Mouse (Mus musculus) testis, adult 2 months (tissue): ENCODE data around the gene Hs6st1.

ENCODE experiments used
- CTCF ChIP-seq: fragments of 200-500 bp; IDR thresholded peaks from 2 replicates; pipeline ENCODE4 v1.5.1; 2012; ENCODE audit warnings: low read depth, mild to moderate bottlenecking, inconsistent platforms, low read length, moderate library complexity; ENCODE audit not compliant: control insufficient read depth, insufficient read depth, insufficient replicate concordance
- POLR2A ChIP-seq: fragments of 200-500 bp; IDR thresholded peaks from 2 replicates; pipeline ENCODE4 v1.6.1; 2012; ENCODE audit warnings: low read depth, mild to moderate bottlenecking, inconsistent platforms, low read length, moderate library complexity; ENCODE audit not compliant: control insufficient read depth

- TF ChIP-seq POLR2A = no peak
- no peak for TF ChIP-seq CTCF
Observed at GRCm38 (mm10) chr1:36131154-36131553, 63.0 kb downstream of the Hs6st1 start.
